Mouse (Mus musculus): ENCODE data around the gene Arhgap27.
"Not testable (repeated sequence)": the region's sequence is repeated elsewhere in the genome, so short reads cannot be mapped to it uniquely, and the experiment has no call there.

Gene Arhgap27

GRCm38 (mm10) chr11:103363214-103364148, at the start of gene Arhgap27:
Arhgap27 (minus strand) TSS chr11:103363692.
- peak; percentile 80 to 81 for DNase-seq

- DNase-seq = peak in 1 of 2 experiments; percentile 66
Observed at GRCm38 (mm10) chr11:103412950-103413423, 49.5 kb upstream of the Arhgap27 start.

- DNase-seq = peak; percentile 95 to 97
Observed at GRCm38 (mm10) chr11:103411981-103412949, 48.8 kb upstream of the Arhgap27 start, which contains the start of gene Plekhm1. Plekhm1 (minus strand) TSS chr11:103412687.

GRCm38 (mm10) chr11:103411301-103411700, 47.8 kb upstream of the Arhgap27 start:
- DNase-seq = no peak

GRCm38 (mm10) chr11:103408880-103409279, 45.4 kb upstream of the Arhgap27 start:
- DNase-seq = no peak

- not testable (repeated sequence) for DNase-seq
Observed at GRCm38 (mm10) chr11:103407136-103407535, 43.6 kb upstream of the Arhgap27 start.

GRCm38 (mm10) chr11:103406551-103406950, 43.1 kb upstream of the Arhgap27 start:
- DNase-seq = peak; percentile 89 to 91

GRCm38 (mm10) chr11:103405814-103406213, 42.3 kb upstream of the Arhgap27 start:
- DNase-seq = no peak

GRCm38 (mm10) chr11:103404618-103405017, 41.1 kb upstream of the Arhgap27 start:
- no peak for DNase-seq

GRCm38 (mm10) chr11:103403776-103404175, 40.3 kb upstream of the Arhgap27 start:
- DNase-seq = peak; percentile 74 to 78

GRCm38 (mm10) chr11:103402738-103403137, 39.2 kb upstream of the Arhgap27 start:
- DNase-seq = no peak

GRCm38 (mm10) chr11:103402198-103402597, 38.7 kb upstream of the Arhgap27 start:
- DNase-seq = peak; percentile 64 to 73

- no peak for DNase-seq
Observed at GRCm38 (mm10) chr11:103399986-103400385, 36.5 kb upstream of the Arhgap27 start.

- DNase-seq = peak in 1 of 2 experiments; percentile 19
Observed at GRCm38 (mm10) chr11:103399050-103399449, 35.6 kb upstream of the Arhgap27 start.

GRCm38 (mm10) chr11:103396682-103397081, 33.2 kb upstream of the Arhgap27 start:
- DNase-seq = peak in 1 of 2 experiments; percentile 25

- no peak for DNase-seq
Observed at GRCm38 (mm10) chr11:103396236-103396635, 32.7 kb upstream of the Arhgap27 start.

GRCm38 (mm10) chr11:103394604-103395003, 31.1 kb upstream of the Arhgap27 start:
- DNase-seq = no peak

GRCm38 (mm10) chr11:103394025-103394424, 30.5 kb upstream of the Arhgap27 start:
- DNase-seq = no peak

GRCm38 (mm10) chr11:103387870-103388526, 24.5 kb upstream of the Arhgap27 start:
- DNase-seq = no peak

GRCm38 (mm10) chr11:103386827-103387226, 23.3 kb upstream of the Arhgap27 start:
- DNase-seq = no peak

GRCm38 (mm10) chr11:103381956-103382613, 18.6 kb upstream of the Arhgap27 start:
- peak; percentile 64 to 67 for DNase-seq

GRCm38 (mm10) chr11:103381505-103381904, 18.0 kb upstream of the Arhgap27 start:
- DNase-seq = no peak
